Mouse (Mus musculus) MEL (cell line): ENCODE results near the gene Prdx6b.

Experiments used
- CTCF ChIP-seq, 3 experiments: IDR thresholded peaks in 2 of 3; conservative IDR thresholded peaks in 1 of 3; 2 replicates each; pipeline ENCODE4 v1.5.1; 2011 to 2012; ENCODE audit warnings: low read length in 3 of 3, low read depth in 2 of 3, mild to moderate bottlenecking in 2 of 3, improper control_type of control experiment in 1 of 3, inconsistent platforms in 1 of 3, mixed read lengths in 1 of 3, moderate library complexity in 1 of 3; ENCODE audit not compliant: control insufficient read depth in 1 of 3, insufficient read depth in 1 of 3, poor library complexity in 1 of 3, severe bottlenecking in 1 of 3
- EP300 ChIP-seq, 2 experiments: IDR thresholded peaks; 2 replicates each; pipeline ENCODE4 v1.6.1; 2011; ENCODE audit warnings: improper control_type of control experiment in 2 of 2, low read length in 2 of 2, low read depth in 1 of 2, mild to moderate bottlenecking in 1 of 2
- RCOR1 ChIP-seq: IDR thresholded peaks from 2 replicates; pipeline ENCODE4 v1.6.1; 2012; ENCODE audit warnings: low read depth, mild to moderate bottlenecking, inconsistent platforms, low read length, improper control_type of control experiment
- USF1 ChIP-seq: IDR thresholded peaks from 2 replicates; pipeline ENCODE4 v1.6.1; 2014; ENCODE audit warnings: low read depth, mild to moderate bottlenecking, inconsistent platforms, low read length, improper control_type of control experiment, moderate library complexity

- TF ChIP-seq CTCF (IDR thresholded peaks at IDR 0.05 in 2 of 3, conservative IDR thresholded peaks at IDR 0.05 in 1 of 3; ENCODE audit: control insufficient read depth in 1 of 3, insufficient read depth in 1 of 3, low read depth in 2 of 3, low read length in 3 of 3, poor library complexity in 1 of 3, severe bottlenecking in 1 of 3) (peak in 1 of 3 experiments; percentile 3; a peak in 1 of 6 replicates), USF1 (no peak), RCOR1 (no peak), EP300 (IDR thresholded peaks at IDR 0.05; ENCODE audit: low read depth in 1 of 2, low read length in 2 of 2) (no peak)
These were observed 18.5 kb upstream of the Prdx6b start for GRCm38 (mm10) chr2:80273763-80274162.
